Mouse (Mus musculus) heart, embryonic 14.5 days (tissue): Measurements from ENCODE around the gene Hsd17b14. TPM values are rescaled to one million over a fixed set of nuclear protein-coding genes. Genes with fewer than 3 reads are reported as not detected.

ENCODE experiments used
- ATAC-seq: fragments of 200-750 bp; cut with Nextera tagmentation; 2 replicates; pipeline ENCODE4 v1.8.0; 2017; ENCODE audit warnings: low read depth, moderate TSS enrichment; ENCODE audit not compliant: insufficient number of reproducible peaks, insufficient read depth, low FRiP score
- H3K27ac ChIP-seq, 2 experiments: fragments of 200-500 bp in 1 of 2; fragments of 300-500 bp in 1 of 2; sonication (generic) in 1 of 2; replicated peaks in 1 of 2; 2 replicates each; pipeline ENCODE4 v1.5.1; 2012 to 2014; ENCODE audit warnings: low read depth in 2 of 2, low read length in 2 of 2, control low read depth in 1 of 2, mild to moderate bottlenecking in 1 of 2, mixed read lengths in 1 of 2; ENCODE audit not compliant: control insufficient read depth in 1 of 2, insufficient read depth in 1 of 2
- H3K27me3 ChIP-seq: fragments of 300-500 bp; sonication (generic); 2 replicates; pipeline ENCODE4 v1.6.1; 2014; ENCODE audit warnings: mild to moderate bottlenecking, low read length, control low read depth; ENCODE audit not compliant: control insufficient read depth, insufficient read depth
- H3K36me3 ChIP-seq: fragments of 300-500 bp; sonication (generic); 2 replicates; pipeline ENCODE4 v1.6.1; 2014; ENCODE audit warnings: mild to moderate bottlenecking, control low read depth, low read length, mixed read lengths; ENCODE audit not compliant: control insufficient read depth, insufficient read depth
- H3K4me1 ChIP-seq, 2 experiments: fragments of 200-500 bp in 1 of 2; fragments of 300-500 bp in 1 of 2; sonication (generic) in 1 of 2; 2 replicates each; pipeline ENCODE4 v1.6.1; 2012 to 2014; ENCODE audit warnings: low read length in 2 of 2, control low read depth in 1 of 2, mixed read lengths in 1 of 2; ENCODE audit not compliant: control insufficient read depth in 2 of 2, insufficient read depth in 2 of 2
- H3K4me2 ChIP-seq: fragments of 300-500 bp; sonication (generic); 2 replicates; pipeline ENCODE4 v1.6.1; 2014; ENCODE audit warnings: mild to moderate bottlenecking, low read length
- H3K4me3 ChIP-seq, 2 experiments: fragments of 200-500 bp in 1 of 2; fragments of 300-500 bp in 1 of 2; sonication (generic) in 1 of 2; 2 replicates each; pipeline ENCODE4 v1.5.1; 2012 to 2014; ENCODE audit warnings: low read length in 2 of 2, mild to moderate bottlenecking in 2 of 2, control low read depth in 1 of 2, low read depth in 1 of 2, moderate library complexity in 1 of 2; ENCODE audit not compliant: control insufficient read depth in 1 of 2, insufficient read depth in 1 of 2
- H3K9ac ChIP-seq: fragments of 300-500 bp; sonication (generic); 2 replicates; pipeline ENCODE4 v1.6.1; 2014; ENCODE audit warnings: mild to moderate bottlenecking, low read length
- H3K9me3 ChIP-seq: fragments of 300-500 bp; sonication (generic); 2 replicates; pipeline ENCODE4 v1.6.1; 2016; ENCODE audit warnings: low read length, control low read depth; ENCODE audit not compliant: control insufficient read depth
- WGBS: fragments of 180-500 bp; shearing (Covaris S2); extraction: QIAGEN DNeasy Blood & Tissue Kit; methylation state at CpG from one replicate; pipeline ENCODE4 v1.1.7; 2014; 5-methylcytosine and 5-hydroxymethylcytosine counted together
- polyA plus RNA-seq: library from polyadenylated mRNA; unstranded; fragments of >200 nt; fragmentation: Nextera tagmentation; extraction: Ambion mirVana; gene quantifications from 2 replicates; pipeline ENCODE4 v1.2.1, GENCODE M21; 2014

Gene Hsd17b14
- polyA plus RNA-seq, 1 experiment from 2014 or later, result 0.26 TPM

DNA sequence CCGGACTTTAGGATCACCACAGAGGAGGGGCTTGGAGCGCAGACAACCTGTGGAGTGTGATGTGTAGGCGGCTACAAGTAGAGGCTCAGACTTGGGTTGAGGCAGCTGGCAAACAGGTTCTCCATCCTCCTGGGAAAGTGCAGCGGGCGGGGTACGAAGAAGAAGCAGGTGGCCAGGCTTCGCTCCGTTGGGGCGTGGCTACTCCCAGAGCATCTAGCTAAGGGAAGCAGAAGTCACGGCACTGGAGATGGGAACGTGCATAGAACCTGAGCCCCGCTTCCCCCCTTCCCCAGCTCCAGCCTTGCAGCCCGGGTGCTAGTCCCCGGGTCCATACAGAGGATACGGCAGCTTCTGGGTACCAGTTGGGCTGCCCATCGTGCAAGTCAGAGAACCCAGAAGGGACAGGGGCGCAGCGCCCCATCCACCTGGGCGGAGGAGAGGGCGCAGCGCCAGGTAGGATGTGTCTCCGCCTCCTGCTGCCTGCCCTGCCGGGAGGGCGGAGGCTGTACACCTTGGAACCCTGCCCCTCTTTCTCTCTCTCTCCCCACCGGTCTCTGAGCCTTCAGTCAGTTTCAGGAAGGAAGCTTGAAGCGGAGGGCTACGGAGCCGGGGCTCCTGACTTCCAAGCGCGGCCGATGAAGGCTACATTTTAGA, 62.5 kb downstream of the Hsd17b14 start, which contains the start of gene Fut1:
Gene Fut1, plus strand, starts transcription at position 248 of the 654 bp plus-strand sequence.
- Histone ChIP-seq H3K9ac (no peak within 1 kb of the TSS), H3K4me1 (peaks cover 0 to 6% of the 10 kb centered on the region in 2 experiments; a peak in 1 of 4 replicates), H3K27me3 (peaks cover 46% of the 10 kb centered on the region), H3K9me3 (no peaks in the 10 kb centered on the region), H3K36me3 (no peaks in the 10 kb centered on the region), H3K27ac (no peak within 1 kb of the TSS), H3K4me3 (peak within 1 kb of the TSS in 1 of 2 experiments; percentile 6; a peak in 1 of 4 replicates), H3K4me2 (no peak within 1 kb of the TSS)
- ATAC-seq, result peak; percentile 20; the same call in 1 of the 2 replicates
- WGBS, result 9% methylated on average over 31 of the region's 31 CpGs

Other genes with a start within 250 kb of the Hsd17b14 start
- gene Trpm4, start 221.1 kb upstream of the Hsd17b14 start, polyA plus RNA-seq, result 11.1 and 12.4 TPM in 2 replicates
- gene Hrc, start 219.6 kb upstream of the Hsd17b14 start, polyA plus RNA-seq, result 24.1 and 28.3 TPM in 2 replicates
- 2.7 and 2.8 TPM in 2 replicates for gene Ppfia3, start 187.9 kb upstream of the Hsd17b14 start, polyA plus RNA-seq
- gene Lin7b, start 184.3 kb upstream of the Hsd17b14 start, polyA plus RNA-seq, result 1.0 and 1.1 TPM in 2 replicates
- gene Snrnp70, start 159.2 kb upstream of the Hsd17b14 start, polyA plus RNA-seq, result 64.1 and 65.2 TPM in 2 replicates
- gene Kcna7, start 149.2 kb upstream of the Hsd17b14 start, polyA plus RNA-seq, result 0.32 and 0.38 TPM in 2 replicates
- gene Ntf5, start 141.2 kb upstream of the Hsd17b14 start, polyA plus RNA-seq, result 1.0 and 1.6 TPM in 2 replicates
- gene Lhb, start 134.1 kb upstream of the Hsd17b14 start, polyA plus RNA-seq, result not detected in 2 replicates
- 99.1 and 105 TPM in 2 replicates for gene Gys1, start 120.0 kb upstream of the Hsd17b14 start, polyA plus RNA-seq
- gene Ruvbl2, start 116.8 kb upstream of the Hsd17b14 start, polyA plus RNA-seq, result 66.4 and 68.1 TPM in 2 replicates
- 3,513 and 3,606 TPM in 2 replicates for gene Ftl1, start 95.0 kb upstream of the Hsd17b14 start, polyA plus RNA-seq
- 89.9 and 102 TPM in 2 replicates for gene Bax, start 88.0 kb upstream of the Hsd17b14 start, polyA plus RNA-seq
- gene Tulp2, start 73.0 kb upstream of the Hsd17b14 start, polyA plus RNA-seq, result 0.42 and 0.71 TPM in 2 replicates
- not detected in 2 replicates for gene Gm45808, start 68.1 kb upstream of the Hsd17b14 start, polyA plus RNA-seq
- 5.2 and 5.7 TPM in 2 replicates for gene Dhdh, start 66.1 kb upstream of the Hsd17b14 start, polyA plus RNA-seq
- gene Nucb1, start 44.5 kb upstream of the Hsd17b14 start, polyA plus RNA-seq, result 159 and 160 TPM in 2 replicates
- 20.5 and 23.3 TPM in 2 replicates for gene Ppp1r15a, start 28.6 kb upstream of the Hsd17b14 start, polyA plus RNA-seq
- gene Plekha4, start 28.6 kb upstream of the Hsd17b14 start, polyA plus RNA-seq, result 0.80 and 1.2 TPM in 2 replicates
- gene Bcat2, start 15.3 kb downstream of the Hsd17b14 start, polyA plus RNA-seq, result 66.0 and 72.0 TPM in 2 replicates
- gene Fgf21, start 60.6 kb downstream of the Hsd17b14 start, polyA plus RNA-seq, result not detected in 2 replicates
- 0.07 TPM in 1 of 2 replicates, not detected in the other for gene Fut1, start 62.4 kb downstream of the Hsd17b14 start, polyA plus RNA-seq
- 0.23 and 0.41 TPM in 2 replicates for gene Izumo1, start 66.9 kb downstream of the Hsd17b14 start, polyA plus RNA-seq
- gene Rasip1, start 72.6 kb downstream of the Hsd17b14 start, polyA plus RNA-seq, result 22.4 and 24.3 TPM in 2 replicates
- gene Mamstr, start 85.1 kb downstream of the Hsd17b14 start, polyA plus RNA-seq, result 6.2 and 7.6 TPM in 2 replicates
- gene Fut2, start 111.5 kb downstream of the Hsd17b14 start, polyA plus RNA-seq, result 2.4 and 2.7 TPM in 2 replicates
- gene Ntn5, start 129.1 kb downstream of the Hsd17b14 start, polyA plus RNA-seq, result not detected in 2 replicates
- 0.28 and 0.41 TPM in 2 replicates for gene Sec1, start 139.5 kb downstream of the Hsd17b14 start, polyA plus RNA-seq
- 6.8 and 8.0 TPM in 2 replicates for gene Car11, start 144.9 kb downstream of the Hsd17b14 start, polyA plus RNA-seq
- 4.5 and 7.3 TPM in 2 replicates for gene Dbp, start 150.2 kb downstream of the Hsd17b14 start, polyA plus RNA-seq
- gene Rpl18, start 160.6 kb downstream of the Hsd17b14 start, polyA plus RNA-seq, result 666 and 743 TPM in 2 replicates
- 11.9 and 12.5 TPM in 2 replicates for gene Sphk2, start 163.1 kb downstream of the Hsd17b14 start, polyA plus RNA-seq
- gene Fam83e, start 166.3 kb downstream of the Hsd17b14 start, polyA plus RNA-seq, result 0.16 and 0.31 TPM in 2 replicates
- not detected in 2 replicates for gene Spaca4, start 170.9 kb downstream of the Hsd17b14 start, polyA plus RNA-seq
- gene Lmtk3, start 228.8 kb downstream of the Hsd17b14 start, polyA plus RNA-seq, result 0.31 and 1.1 TPM in 2 replicates
- gene Sult2b1, start 229.8 kb downstream of the Hsd17b14 start, polyA plus RNA-seq, result 0.30 and 0.81 TPM in 2 replicates